Mouse (Mus musculus) ovary, adult 10 weeks (tissue): ENCODE measurements around the gene Tap2. TPM values are rescaled to one million over a fixed set of nuclear protein-coding genes. Genes with fewer than 3 reads are reported as not detected.

Experiments
- polyA plus RNA-seq: library from polyadenylated mRNA; stranded (reverse); fragments of 350-450 nt; fragmentation: Illumina TruSeq; extraction: RNeasy Lipid Tissue Mini Kit (QIAGEN cat#74804); gene quantifications from one replicate; pipeline ENCODE4 v1.2.3, GENCODE M21; 2014

The Tap2 gene
- not detected for polyA plus RNA-seq

DNA sequence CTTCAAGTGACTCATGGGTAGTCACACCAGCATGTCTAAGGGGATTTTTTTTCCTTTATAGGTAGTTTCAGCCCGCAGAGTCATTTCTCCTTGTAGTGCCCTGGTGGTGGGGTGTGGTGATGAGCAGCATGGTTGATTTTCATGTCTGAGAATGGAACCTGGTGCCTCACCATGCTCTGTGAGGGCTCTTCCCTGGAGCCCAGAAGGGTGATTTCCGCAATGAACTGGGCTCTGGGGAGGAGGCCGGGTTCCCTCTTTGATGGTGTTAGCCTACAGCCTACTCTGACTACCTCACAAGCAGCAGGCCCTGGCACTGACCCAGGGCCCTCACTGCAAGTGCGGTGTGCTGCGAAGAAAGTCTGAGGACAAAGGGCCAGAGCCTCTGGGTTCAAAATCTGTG, at the start of gene Tap2:
Gene Tap2 (plus strand): TSS at position 84 of the 400 bp plus-strand sequence.

DNA sequence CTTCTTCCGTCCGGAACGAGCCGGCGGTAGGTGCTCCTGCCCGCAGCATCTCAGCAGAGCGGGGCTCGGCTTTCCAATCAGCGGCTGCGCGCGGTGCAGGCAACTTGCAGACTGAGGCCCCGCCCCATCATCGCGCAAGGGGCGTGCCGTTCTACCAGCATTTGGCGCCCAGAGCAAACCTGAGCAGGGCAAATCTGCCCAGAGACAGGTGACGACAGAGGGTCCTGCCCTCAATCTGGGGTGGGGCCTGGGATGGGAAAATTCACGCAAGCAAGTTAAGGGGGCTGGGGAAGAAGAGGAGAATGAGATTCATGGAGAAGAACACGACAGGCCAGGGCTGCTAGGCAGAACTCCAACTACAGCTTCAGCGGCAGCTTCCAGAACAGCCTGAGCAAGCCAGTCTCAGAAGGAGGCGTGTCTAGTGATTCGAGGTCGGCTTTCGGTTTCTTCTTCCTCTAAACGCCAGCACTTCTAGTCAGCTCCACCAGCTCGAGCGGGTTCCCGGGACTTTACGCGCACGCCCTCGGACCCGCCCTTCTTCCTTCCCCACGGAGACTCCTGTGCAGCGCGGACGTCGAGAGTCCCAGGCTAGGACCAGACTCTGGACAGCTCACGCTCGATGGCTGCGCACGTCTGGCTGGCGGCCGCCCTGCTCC, 15.9 kb upstream of the Tap2 start, which contains the start of the genes Tap1 and Psmb9:
Gene Tap1 (plus strand): TSS at position 293 of the 656 bp plus-strand sequence.
Gene Psmb9 (minus strand): TSS at position 504 of the 656 bp plus-strand sequence.

DNA sequence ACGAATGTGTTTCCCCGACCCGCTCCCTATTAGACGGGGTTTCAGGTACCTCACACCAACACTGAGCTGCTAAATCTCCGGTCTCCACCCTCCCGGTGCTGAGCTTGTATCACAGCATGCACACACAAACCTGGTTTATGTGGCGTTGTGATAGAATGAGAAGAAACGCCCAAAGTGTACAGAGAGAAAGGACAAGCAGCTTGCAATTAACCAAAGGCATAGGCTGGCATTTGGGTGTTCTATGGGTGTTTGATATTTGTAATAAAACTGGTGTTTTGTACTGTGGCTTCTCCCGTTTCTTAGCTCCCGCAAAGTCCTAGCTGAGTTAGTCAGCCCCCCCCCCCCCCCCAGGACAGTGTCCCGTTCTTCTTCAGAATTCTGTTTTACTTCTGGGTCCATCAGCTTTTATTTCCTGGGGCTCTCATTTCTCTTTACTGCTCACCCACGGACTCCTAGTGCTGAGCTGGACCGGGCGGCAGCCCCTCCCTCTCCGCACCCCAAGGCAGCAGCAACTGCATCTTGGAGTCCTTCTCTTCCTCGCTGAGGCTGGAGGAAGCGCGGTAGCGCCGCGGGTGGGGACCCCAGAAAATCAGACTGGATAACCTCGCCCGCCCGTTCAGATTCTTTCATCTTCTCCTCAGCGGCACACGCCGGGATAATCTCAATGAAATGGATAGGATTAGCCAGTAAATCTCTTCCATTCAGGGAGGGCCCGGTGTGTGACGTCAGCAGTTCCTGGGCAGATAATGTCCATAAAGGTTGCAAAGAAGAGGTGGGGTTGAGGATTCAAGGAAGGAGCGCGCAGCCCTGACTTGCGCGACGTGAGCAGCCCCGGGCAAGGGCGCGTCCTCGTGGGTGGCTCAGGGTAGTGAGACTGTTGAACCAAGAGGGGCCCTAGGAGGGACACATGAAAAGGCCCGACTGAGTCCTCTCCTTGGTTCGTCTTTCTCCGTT, 6.1 kb upstream of the Tap2 start, which contains the start of gene Psmb8:
Gene Psmb8 (plus strand): TSS at position 781 of the 954 bp plus-strand sequence.

DNA sequence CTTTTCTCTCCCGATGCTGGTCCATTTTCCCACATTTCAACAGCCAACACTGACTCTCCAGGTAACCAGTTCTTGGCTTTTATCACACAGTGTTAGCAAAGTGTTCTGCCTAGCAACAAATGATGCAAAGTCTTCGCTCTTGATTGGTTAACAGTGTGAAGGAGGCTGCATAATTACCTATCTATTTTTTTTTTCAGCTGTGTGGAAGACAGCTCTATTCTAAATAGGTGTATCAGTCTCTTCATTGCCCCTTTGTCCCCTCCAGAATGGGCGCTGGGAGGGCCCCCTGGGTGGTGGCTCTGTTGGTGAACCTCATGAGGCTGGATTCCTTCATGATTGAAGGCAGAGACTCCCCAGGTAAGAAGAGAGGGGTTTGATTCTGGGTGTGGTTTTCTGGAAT, 35.4 kb downstream of the Tap2 start, which contains the start of gene H2-Ob:
Gene H2-Ob (plus strand): TSS at position 198 of the 400 bp plus-strand sequence.

DNA sequence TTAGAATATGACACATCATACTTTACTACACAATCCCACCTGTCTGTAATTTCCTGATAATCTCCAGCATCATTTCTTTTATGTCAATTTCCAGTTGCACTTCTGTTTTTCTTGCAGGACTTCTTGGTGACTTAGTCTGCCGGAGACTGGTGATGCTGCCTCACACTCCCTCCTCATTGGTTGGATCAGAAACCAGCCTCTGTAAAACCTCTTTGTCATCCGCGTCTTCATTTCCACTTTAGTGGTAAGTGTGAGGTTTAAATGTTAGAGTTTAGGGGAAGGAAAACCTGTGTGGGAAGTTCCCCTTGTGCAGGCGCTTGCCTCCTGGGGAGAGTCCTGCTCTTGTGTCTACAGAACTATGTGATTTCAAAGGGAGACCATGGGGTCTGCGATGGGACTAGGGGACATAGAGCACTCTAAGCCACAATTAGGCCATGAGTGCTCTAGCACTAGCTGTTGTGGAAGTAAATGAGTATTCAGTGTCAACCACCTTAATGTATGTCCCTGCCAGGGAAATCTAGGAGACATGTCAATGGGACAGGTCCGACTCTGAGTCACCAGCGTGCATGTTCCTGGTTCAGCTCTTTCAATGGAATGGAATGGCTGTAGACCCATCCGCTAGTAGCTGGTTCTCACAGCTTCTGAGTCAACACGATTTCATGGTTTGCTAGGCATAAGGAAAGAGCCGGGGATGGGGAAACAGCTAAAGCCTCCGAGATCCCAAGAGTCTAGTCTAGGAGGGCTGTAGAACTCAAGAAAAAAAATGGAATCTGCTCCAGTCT, 54.5 kb downstream of the Tap2 start, which contains the start of gene H2-Ab1:
Gene H2-Ab1 (plus strand): TSS at position 96 of the 782 bp plus-strand sequence.

Other genes with a start within 250 kb of the Tap2 start
- gene Vps52, start 247.7 kb upstream of the Tap2 start, polyA plus RNA-seq = 3.7 TPM
- 24.9 TPM for gene Rps18, start 247.5 kb upstream of the Tap2 start, polyA plus RNA-seq
- gene H2-K1, start 203.2 kb upstream of the Tap2 start, polyA plus RNA-seq = 77.3 TPM
- 1.5 TPM for gene Ring1, start 178.8 kb upstream of the Tap2 start, polyA plus RNA-seq
- not detected for gene H2-Ke6, start 175.5 kb upstream of the Tap2 start, polyA plus RNA-seq
- 1.2 TPM for gene Slc39a7, start 171.8 kb upstream of the Tap2 start, polyA plus RNA-seq
- gene Rxrb, start 171.7 kb upstream of the Tap2 start, polyA plus RNA-seq = 1.2 TPM
- not detected for gene Col11a2, start 164.1 kb upstream of the Tap2 start, polyA plus RNA-seq
- gene H2-Oa, start 111.2 kb upstream of the Tap2 start, polyA plus RNA-seq = not detected
- gene H2-DMa, start 84.0 kb upstream of the Tap2 start, polyA plus RNA-seq = not detected
- gene Brd2, start 80.9 kb upstream of the Tap2 start, polyA plus RNA-seq = 266 TPM
- gene H2-DMb2, start 60.2 kb upstream of the Tap2 start, polyA plus RNA-seq = 1.1 TPM
- gene H2-DMb1, start 50.5 kb upstream of the Tap2 start, polyA plus RNA-seq = 5.0 TPM
- gene Tap1, start 16.0 kb upstream of the Tap2 start, polyA plus RNA-seq = 2.4 TPM
- 2.2 TPM for gene Psmb9, start 15.8 kb upstream of the Tap2 start, polyA plus RNA-seq
- 0.83 TPM for gene Psmb8, start 5.8 kb upstream of the Tap2 start, polyA plus RNA-seq
- 3.7 TPM for gene H2-Ob, start 35.4 kb downstream of the Tap2 start, polyA plus RNA-seq
- gene H2-Ab1, start 54.2 kb downstream of the Tap2 start, polyA plus RNA-seq = 33.0 TPM
- gene H2-Aa, start 84.3 kb downstream of the Tap2 start, polyA plus RNA-seq = 106 TPM
- gene H2-Eb1, start 102.3 kb downstream of the Tap2 start, polyA plus RNA-seq = 4.0 TPM
- gene H2-Eb2, start 122.1 kb downstream of the Tap2 start, polyA plus RNA-seq = 0.17 TPM
- 0.97 TPM for gene Btnl2, start 151.3 kb downstream of the Tap2 start, polyA plus RNA-seq
- gene Btnl1, start 173.6 kb downstream of the Tap2 start, polyA plus RNA-seq = 0.20 TPM
- 1.8 TPM for gene BC051142, start 195.3 kb downstream of the Tap2 start, polyA plus RNA-seq